Mouse (Mus musculus) liver (tissue): ENCODE measurements around the gene Dzip1l.
"Not testable (repeated sequence)": the region's sequence is repeated elsewhere in the genome, so short reads cannot be mapped to it uniquely, and the experiment has no call there.

ENCODE experiments used
- DNase-seq: peaks from one replicate; pipeline ENCODE4 v3.0.0-alpha.2; 2020; ENCODE audit warnings: mixed read lengths

Dzip1l gene

DNA sequence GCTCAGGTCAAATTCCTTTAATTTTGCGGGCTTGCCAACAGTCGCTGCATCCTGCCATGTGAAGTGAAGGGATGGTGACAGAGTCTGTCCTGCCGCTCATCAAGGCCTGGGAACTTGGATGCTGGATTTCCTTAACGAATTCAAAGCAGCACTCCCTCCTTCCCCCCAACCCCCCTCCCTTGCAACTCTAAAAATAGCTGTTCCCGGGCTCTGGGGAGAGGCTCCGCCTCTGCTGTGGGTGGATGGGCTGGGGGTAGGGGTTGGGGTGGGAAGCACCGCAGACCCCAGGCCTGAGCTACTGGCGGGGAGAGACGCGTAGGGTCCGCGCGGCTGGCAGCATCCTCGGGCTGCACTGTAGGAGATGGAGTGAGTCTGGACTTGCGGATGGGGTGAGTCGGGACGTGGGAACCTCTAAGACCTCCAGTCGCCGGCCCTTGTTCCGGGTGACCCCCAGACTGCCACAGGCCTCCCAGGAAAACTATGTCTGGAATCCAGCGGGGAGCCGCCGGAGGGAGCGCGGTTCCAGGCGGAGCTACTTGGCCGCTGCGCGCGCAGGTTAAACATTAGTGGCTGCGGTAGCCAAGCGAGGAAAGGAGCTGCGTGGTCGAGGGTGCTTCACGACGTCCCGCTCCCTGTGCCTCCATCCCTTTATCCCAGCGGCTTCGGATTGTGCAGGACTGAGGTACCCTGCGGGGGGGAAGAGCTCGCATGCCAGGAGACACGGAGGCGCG lies at the start of gene Dzip1l:
Dzip1l (plus strand) TSS at position 216 of the 731 bp plus-strand sequence.
- DNase-seq: peak; percentile 59

- DNase-seq: peak; percentile 22
Measured at GRCm38 (mm10) chr9:99580655-99581054, 48.6 kb upstream of the Dzip1l start.

DNA sequence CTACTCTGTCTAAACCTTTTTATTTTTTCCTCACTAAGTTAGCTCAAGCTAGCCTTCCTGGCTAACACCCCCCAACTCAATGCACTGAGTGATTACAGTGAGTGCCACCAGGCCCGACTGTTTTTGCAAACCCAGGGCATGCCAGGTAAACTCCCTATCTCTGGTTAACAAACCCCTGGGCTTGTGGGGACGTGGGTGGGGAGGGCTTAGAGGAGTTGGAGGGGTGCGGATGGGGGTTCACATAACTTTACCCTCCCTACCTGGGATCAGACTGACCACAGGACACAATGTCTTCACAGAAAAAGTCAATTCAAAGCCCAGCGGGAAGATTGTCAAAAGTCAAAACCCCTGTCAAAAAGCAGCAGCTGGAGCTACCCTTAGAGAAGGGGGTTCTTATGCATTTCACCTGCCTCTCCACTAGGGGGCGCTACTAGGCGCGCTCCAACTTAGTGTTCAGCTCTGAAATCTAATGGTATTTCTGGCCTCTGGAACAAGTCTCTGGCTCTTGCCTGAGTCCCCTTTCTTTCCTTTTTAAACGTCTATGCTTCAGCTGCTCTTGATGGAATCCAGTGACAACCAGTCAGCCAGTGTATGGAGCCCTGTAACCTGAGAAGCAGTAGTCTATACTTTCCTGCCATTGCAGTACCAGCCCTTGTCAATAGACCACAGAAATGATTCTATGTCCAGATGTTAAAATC lies 41.6 kb upstream of the Dzip1l start:
- DNase-seq: peak; percentile 66

DNA sequence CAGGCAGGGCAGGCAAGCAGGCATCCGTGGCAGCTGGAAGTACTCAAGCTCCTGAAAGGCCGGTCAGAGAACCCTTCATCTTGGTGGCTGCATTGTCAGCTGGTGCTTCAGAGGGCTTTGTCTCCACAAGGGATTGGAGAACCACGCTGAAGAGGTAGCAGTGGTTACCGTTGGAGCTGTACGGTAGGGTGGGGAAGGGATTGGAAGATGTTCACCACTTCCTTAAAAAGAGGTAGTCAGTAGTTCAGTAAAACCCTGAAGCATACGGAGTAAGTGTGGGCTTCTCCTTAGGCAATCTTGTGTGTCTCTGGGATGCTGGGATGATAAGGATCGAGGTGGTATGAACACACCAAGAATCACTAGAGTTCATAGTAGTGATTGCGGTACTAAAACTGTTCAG lies 38.2 kb upstream of the Dzip1l start:
- no peak for DNase-seq

DNA sequence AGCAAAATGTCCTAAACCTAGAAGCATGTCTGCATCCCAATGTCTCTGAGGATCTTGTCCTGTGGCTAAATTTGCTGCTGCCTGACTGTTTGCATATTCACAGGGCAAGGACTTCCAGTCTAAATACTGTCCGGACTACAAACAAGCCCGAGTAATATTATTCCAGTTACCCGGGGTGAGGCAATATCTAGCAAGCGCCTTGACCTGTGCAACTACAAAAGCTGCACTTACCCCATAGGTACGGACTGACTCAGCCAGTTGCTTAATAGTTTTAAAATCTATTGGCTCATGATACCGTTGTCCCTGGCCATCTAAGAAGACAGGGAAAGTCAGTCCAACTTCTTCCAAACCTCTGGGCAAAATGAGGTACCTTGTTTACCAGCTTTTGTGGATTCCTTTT lies 30.2 kb upstream of the Dzip1l start:
- not testable (repeated sequence) for DNase-seq

DNA sequence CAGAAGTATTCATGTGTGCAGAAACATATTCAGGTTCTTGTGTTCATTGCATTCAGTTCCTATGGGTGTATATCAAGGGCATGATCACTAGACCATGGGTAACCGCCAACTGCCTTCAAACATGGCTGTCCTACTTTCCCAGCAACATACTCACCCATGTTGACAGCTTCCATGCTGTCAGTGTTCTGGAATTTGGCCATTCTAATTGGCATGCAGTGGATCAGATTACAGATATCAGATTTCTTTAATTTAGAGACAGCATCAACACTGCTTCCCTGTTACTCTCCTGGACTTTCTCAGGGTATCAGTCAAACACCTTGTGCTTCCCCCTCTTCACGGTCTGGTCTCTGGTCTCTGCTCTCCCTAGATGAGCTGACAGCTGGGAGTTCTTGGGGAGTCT lies 25.7 kb upstream of the Dzip1l start:
- no peak for DNase-seq

DNA sequence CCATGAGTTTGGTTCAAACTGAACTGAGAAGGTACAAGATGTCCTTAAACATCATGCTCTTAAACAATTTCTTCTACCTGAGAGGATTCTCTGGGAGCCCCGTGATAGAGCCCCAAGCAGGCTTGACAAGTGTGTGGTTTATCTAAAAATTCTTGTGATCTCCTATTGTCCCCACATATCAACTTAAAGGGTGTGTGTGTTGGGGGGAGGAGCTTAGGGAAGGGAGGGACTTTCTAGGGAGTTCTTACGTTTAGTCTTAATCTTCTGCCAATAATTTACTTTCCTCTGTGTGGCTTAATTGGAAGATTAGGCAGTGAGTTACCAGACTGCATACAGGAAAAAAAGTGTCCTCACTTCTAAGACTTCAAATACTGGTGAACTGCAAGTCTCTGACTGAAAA lies 17.1 kb upstream of the Dzip1l start, which contains the start of gene A4gnt:
A4gnt (plus strand) TSS at position 301 of the 400 bp plus-strand sequence.
- no peak for DNase-seq

- DNase-seq: no peak
Measured at GRCm38 (mm10) chr9:99619688-99620087, 9.6 kb upstream of the Dzip1l start.

DNA sequence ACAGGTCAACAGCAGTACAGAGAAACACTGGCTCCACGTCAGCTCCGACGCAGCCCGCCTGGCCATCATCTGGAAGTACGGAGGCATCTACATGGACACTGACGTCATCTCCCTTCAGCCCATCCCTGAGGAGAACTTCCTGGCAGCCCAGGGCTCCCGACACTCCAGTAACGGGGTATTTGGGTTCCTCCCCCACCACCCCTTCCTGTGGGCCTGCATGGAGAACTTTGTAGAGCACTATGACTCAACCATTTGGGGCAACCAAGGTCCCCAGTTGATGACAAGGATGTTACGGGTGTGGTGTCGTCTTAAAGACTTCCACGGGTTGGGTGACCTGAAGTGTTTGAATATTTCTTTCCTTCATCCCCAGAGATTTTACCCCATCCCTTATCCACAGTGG lies 9.1 kb upstream of the Dzip1l start:
- no peak for DNase-seq

DNA sequence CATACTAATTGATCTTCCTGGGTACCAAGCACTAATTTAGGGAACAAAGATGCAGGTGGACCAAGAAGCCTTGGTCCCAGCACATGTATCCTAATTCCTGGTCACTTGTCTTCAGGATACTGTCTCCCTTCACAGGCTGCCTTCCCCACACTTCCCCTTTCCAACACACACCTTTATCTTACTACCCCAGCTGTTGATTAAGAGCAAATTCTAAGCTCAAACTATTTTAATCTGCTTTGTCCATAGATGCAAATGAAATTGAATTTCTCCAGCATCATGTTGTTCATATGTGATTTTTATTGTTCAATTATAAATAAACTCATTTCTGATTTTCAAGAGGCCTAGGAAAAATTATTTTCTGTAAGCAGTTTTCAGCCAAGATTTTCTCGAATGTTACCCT lies 7.3 kb upstream of the Dzip1l start:
- no peak for DNase-seq

- no peak for DNase-seq
Measured at GRCm38 (mm10) chr9:99622966-99623365, 6.3 kb upstream of the Dzip1l start.

GRCm38 (mm10) chr9:99624117-99624516 lies 5.2 kb upstream of the Dzip1l start:
- DNase-seq: no peak

GRCm38 (mm10) chr9:99628581-99628980 lies 715 bp upstream of the Dzip1l start:
- DNase-seq: no peak

DNA sequence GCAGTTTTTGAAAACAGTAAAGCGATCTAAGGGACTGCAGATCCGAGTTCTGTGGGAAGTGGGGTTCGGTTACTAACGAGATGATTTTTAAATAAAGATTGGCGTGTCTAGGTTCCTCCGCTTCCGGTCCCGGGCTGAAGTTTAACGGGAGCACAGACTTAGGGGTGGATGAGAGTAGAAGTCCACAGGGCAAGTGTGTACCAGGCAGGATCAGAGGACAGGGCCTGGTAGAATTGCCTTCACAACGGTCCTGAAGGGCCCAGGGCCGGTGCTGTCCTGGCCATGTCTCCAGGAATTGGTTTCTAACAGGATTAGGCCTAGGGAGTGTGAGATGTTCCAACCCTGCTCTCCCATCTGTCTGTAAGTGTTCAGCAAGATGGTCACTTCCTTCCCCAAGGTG lies 775 bp downstream of the Dzip1l start:
- no peak for DNase-seq

GRCm38 (mm10) chr9:99630528-99631125 lies 1.3 kb downstream of the Dzip1l start:
- DNase-seq: no peak

GRCm38 (mm10) chr9:99631781-99632180 lies 2.5 kb downstream of the Dzip1l start:
- no peak for DNase-seq

DNA sequence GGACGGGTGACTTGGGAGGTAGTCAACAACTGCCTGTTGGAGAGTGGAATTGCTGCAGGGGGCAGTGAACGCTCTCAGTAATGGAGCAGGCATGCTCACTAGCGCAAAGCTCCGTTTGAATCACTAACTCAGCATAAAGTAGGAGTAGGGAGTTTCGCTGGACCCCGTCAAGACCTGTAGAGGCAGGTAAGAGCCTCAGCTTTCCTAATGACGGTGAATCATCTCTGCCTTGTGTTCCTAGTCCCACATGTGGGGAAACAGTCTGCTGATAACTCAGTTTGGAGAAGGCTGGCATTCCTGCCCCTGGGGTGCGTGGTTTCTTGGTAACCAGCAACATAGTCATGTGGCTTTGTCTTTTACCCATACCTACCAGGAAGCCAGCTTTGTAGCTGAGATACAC lies 3.0 kb downstream of the Dzip1l start:
- DNase-seq: no peak

- no peak for DNase-seq
Measured at GRCm38 (mm10) chr9:99636776-99637175, 7.5 kb downstream of the Dzip1l start.

- DNase-seq: no peak
Measured at GRCm38 (mm10) chr9:99637227-99637626, 7.9 kb downstream of the Dzip1l start.

DNA sequence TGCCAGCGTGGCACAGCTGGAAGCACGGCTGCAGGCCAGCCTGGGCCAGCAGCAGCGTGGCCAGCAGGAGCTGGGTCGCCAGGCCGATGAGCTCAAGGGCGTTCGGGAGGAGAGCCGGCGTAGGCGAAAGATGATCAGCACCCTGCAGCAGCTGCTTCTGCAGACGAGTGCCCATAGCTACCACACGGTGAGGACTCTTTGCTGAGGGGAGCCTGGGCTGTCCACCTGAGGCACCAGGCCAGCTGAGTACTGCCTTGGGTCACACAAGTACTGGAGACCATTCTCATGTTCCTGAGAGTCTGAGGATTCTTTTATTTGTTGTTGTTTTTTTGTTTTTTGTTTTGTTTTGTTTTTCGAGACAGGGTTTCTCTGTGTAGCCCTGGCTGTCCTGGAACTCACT lies 8.4 kb downstream of the Dzip1l start:
- no peak for DNase-seq

- DNase-seq: no peak
Measured at GRCm38 (mm10) chr9:99639957-99640356, 10.7 kb downstream of the Dzip1l start.

- no peak for DNase-seq
Measured at GRCm38 (mm10) chr9:99645416-99645815, 16.1 kb downstream of the Dzip1l start.

DNA sequence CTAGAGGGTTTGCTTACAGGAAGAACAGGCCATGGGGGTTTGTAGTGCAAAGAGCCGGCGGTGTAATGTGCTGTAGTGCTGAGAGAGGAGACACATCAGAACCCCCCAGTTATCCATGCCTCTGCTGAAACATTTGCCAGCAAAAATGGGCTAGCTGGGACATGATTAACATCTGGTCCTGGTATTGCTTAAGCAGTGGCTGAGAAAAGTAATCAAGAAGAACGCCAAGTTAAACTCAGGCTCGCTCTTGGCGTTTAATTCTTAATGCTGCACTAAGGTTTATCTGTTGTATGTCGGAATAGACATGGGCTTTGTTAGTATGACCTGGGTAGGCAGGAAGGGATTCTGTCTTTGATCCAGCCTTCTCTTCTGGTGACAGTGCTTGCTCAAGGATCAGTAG lies 16.8 kb downstream of the Dzip1l start:
- no peak for DNase-seq

- DNase-seq: no peak
Measured at GRCm38 (mm10) chr9:99660756-99661155, 31.5 kb downstream of the Dzip1l start.
